Comparison of ENCODE assay signal across 11 mouse cellular contexts in genomic region chr7:117482701-117483100, GRCm38 (mm10).
"Had no signal": no experiment of that assay in that cellular context is flagged by ENCODE, and none has a peak within 500 bp of the region (broad histone marks: within the 10 kb centered on the region; RNA-seq: fewer than 3 reads in every experiment).

No protein-coding gene starts in this region.

- H3K27me3 ChIP-seq: lung, embryonic 15.5 days; midbrain, embryonic 13.5 days had no signal

- DNase-seq: kidney, adult 8-10 months; kidney, postnatal 25 days; lung, postnatal 14 days; right cerebral cortex, adult 18-20 months; thymus, adult 18-20 months; thymus, postnatal 25 days had no signal

- H3K36me3 ChIP-seq: limb, embryonic 10.5 days; lung, embryonic 15.5 days; midbrain, embryonic 13.5 days had no signal

- H3K9ac ChIP-seq: lung, embryonic 15.5 days; midbrain, embryonic 13.5 days had no signal

- ATAC-seq: midbrain, embryonic 13.5 days had no signal

- H3K4me1 ChIP-seq: limb, embryonic 10.5 days; lung, embryonic 15.5 days had no signal

- H3K4me3 ChIP-seq: left cerebral cortex, adult 2 months; limb, embryonic 10.5 days; lung, embryonic 15.5 days; midbrain, embryonic 13.5 days had no signal

- H3K4me2 ChIP-seq: liver, embryonic 11.5 days; lung, embryonic 15.5 days; midbrain, embryonic 13.5 days had no signal

- H3K27ac ChIP-seq: left cerebral cortex, adult 2 months; limb, embryonic 10.5 days; lung, embryonic 15.5 days; midbrain, embryonic 13.5 days had no signal

- H3K9me3 ChIP-seq: limb, embryonic 10.5 days; lung, embryonic 15.5 days; midbrain, embryonic 13.5 days had no signal
